Mouse (Mus musculus) bone marrow, adult 2 months (tissue): ENCODE measurements at regions not wholly inside any gene's neighbourhood (a gene's known extent, or its start where the extent isn't known, plus 50 kb on each side); places are given as distances from the start of the nearest gene placed in this dataset.

Experiments used
- CTCF ChIP-seq: fragments of 200-500 bp; IDR thresholded peaks from 2 replicates; pipeline ENCODE4 v1.5.1; 2011; ENCODE audit warnings: low read length, control low read depth; ENCODE audit not compliant: control insufficient read depth, insufficient read depth
- POLR2A ChIP-seq: fragments of 200-500 bp; IDR thresholded peaks from 2 replicates; pipeline ENCODE4 v1.6.1; 2011; ENCODE audit warnings: low read depth, mild to moderate bottlenecking, control low read depth, low read length, borderline replicate concordance; ENCODE audit not compliant: control insufficient read depth

DNA sequence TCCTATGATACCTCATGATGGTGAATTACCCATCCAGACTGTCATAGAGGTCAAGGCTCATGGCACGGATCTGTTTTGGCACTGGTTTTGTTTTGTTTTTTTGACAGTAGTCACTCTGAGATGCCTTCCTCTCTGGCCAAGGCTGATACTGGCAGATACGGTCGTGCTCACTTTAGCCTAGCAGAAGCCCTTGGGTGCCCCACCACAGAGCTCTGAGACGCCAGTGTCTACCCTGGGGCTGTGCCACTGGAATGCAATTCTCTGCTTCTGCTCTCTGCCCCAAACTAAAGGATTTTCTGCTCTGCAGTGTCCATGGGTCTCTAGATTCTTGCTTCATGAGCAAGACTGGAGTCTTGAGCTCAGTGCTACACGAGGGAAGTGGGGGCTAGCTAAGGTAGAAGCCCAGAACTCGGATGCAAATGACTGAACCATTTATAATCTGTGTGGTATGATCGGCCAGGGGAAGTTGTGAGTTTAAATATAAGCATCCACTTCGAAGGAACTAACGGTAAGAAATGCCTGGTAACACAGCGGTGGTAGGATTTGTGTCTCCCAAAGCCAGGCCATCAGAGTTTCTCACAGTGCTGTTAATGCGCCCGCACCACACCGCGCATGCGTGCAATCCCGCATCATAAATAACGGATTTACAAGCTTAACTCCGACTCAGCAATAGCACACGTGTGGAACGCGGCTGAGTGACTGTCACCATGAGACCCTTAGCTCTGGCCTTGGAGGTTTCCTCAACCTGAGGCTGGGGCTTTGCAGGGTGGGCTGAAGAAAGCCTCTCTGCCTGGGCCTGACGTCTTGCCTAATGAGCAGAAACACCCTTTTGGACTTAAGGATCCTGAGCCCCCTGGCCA is 177.6 kb downstream of the Bcl11a start:
- no peak for TF ChIP-seq POLR2A
- TF ChIP-seq CTCF, result no peak
